Mouse (Mus musculus): ENCODE data around the gene Rnft2. TPM values are rescaled to one million over a fixed set of nuclear protein-coding genes. Genes with fewer than 3 reads are reported as not detected.

The Rnft2 gene
- polyA plus RNA-seq, 1 experiment, result 0.79 TPM

DNA sequence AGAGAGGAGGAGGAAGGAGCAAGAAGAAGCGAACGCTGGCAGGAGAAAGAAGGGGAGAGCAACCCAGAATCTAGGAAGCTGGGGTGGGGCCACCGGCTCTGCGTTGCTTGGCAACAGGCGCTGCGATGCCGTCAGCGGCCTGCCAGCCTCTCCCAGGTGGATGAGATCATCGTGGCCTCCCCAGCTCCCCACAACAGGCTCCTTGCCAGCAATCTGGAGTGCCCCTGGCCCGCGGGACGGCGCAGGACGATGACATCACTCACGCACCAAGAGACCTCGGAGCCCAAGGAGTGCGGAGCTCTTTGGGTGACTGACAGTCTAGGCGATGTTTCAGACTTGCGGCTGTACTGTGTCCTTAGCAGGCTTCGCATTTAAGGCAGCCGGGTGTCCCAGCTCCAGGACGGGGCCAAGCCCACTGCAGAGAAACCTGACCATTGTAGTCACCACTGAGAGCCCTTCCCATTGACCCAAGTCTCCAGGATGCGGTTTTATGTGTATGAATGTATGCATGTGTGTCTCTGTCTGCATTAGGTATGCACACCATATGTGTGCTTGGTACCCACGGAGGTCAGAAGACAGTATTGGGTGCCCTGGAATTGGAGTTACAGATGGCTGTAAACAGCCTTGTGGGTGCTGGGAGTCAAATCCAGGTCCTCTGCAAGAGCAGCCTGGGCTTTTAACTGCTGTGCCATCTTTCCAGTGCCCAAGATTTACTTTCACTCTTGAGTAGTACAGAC lies 30.3 kb downstream of the Rnft2 start:
- TF ChIP-seq CTCF (IDR thresholded peaks at IDR 0.05; ENCODE audit: low read depth, low read length) (no peak), POLR2A (IDR thresholded peaks at IDR 0.05; ENCODE audit: borderline replicate concordance, low read depth, low read length) (no peak)
- no peak overlapping the region for H3K27ac ChIP-seq (ENCODE audit: insufficient read depth, low read depth, low read length)
- no peaks in the 10 kb centered on the region for H3K4me1 ChIP-seq (ENCODE audit: control insufficient read depth, insufficient read depth, low read length)
- H3K4me3 ChIP-seq (ENCODE audit: insufficient read depth, low read length), result peak overlapping the region; percentile 28

DNA sequence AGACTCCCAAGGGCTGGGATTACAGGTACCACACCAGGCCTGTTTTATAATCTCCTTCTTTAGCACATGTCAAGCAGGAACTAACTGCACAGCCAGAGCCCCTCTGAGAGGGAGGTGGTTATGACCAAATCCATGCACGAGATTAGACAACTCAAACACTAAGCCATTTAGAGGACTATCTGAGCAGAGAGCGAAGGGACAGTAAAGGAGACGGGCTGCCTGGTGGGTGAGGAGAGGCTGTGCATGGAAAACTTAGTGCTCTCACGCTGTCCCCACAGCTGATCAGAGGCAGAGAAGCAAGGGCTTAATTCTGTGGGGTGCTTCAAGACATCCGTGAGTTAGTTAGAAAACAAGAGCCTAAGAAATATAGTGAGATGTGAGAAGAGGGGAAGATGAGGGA lies 30.9 kb downstream of the Rnft2 start:
- H3K4me3 ChIP-seq (ENCODE audit: insufficient read depth, low read length), result peak overlapping the region; percentile 28; the same call in 1 of the 2 replicates
- H3K4me1 ChIP-seq (ENCODE audit: control insufficient read depth, insufficient read depth, low read length), result no peaks in the 10 kb centered on the region
- H3K27ac ChIP-seq (ENCODE audit: insufficient read depth, low read depth, low read length), result no peak overlapping the region
- TF ChIP-seq CTCF (IDR thresholded peaks at IDR 0.05; ENCODE audit: low read depth, low read length) (no peak), POLR2A (IDR thresholded peaks at IDR 0.05; ENCODE audit: borderline replicate concordance, low read depth, low read length) (no peak)

DNA sequence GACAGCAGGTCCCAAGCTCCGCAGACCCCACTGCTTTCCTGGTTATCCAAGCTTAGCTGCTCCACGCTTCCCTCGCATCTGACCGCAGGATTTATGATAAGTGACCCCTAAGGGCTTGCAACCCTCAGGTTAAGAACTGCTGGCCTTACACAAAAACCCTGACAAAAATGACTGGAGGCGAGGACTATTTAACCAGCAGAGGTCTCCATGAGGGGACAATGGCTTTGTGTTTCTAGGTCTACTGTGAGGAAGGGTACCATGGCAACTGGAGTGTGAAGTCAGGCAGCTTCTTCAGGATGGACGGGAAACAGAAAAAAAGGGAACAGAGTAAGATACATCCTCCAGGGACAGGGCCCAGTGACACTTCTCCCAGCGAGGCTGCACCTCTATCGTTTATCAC lies 39.1 kb downstream of the Rnft2 start:
- H3K27ac ChIP-seq (ENCODE audit: insufficient read depth, low read depth, low read length), result no peak overlapping the region
- no peak overlapping the region for H3K4me3 ChIP-seq (ENCODE audit: insufficient read depth, low read length)
- no peaks in the 10 kb centered on the region for H3K4me1 ChIP-seq (ENCODE audit: control insufficient read depth, insufficient read depth, low read length)
- TF ChIP-seq CTCF (IDR thresholded peaks at IDR 0.05; ENCODE audit: low read depth, low read length) (no peak), POLR2A (IDR thresholded peaks at IDR 0.05; ENCODE audit: borderline replicate concordance, low read depth, low read length) (no peak)

DNA sequence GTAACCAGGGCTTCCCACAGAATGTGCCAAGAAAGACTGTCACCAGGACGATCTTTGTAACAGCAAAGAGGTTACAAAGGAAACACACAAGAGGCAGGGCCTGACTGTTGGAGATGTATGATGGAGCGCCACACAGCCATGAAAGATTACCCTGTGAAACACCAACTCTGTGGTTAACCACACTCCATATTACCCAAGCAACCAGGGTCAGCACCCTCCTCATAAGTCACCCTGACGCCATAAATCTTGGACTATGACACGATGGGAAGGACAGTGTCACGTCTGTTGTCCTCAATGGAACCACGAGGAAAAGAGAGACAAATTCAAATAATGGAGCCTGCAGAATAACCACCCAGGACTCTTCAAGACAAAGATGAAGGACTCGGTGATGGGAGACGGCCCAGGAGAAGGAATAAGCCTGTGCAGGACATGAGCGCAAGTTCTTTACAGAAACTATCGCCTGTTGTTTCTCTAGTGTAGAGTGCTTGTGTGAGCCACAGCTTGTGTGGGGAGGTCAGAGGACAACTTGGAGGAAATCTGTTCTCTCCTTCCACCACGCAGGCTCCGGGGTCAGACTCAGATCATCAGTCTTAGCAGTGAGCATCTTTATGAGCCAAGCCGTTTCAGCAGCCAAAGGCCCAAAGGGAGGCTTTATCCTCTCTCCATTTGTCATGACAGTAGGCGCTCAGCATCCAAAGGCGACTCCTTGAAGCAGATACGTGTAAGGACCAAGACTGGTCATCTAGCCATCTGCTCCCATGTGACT lies 40.1 kb downstream of the Rnft2 start:
- TF ChIP-seq POLR2A (IDR thresholded peaks at IDR 0.05; ENCODE audit: borderline replicate concordance, low read depth, low read length), result no peak
- TF ChIP-seq CTCF (IDR thresholded peaks at IDR 0.05; ENCODE audit: low read depth, low read length), result no peak
- H3K27ac ChIP-seq (ENCODE audit: insufficient read depth, low read depth, low read length), result no peak overlapping the region
- H3K4me1 ChIP-seq (ENCODE audit: control insufficient read depth, insufficient read depth, low read length), result no peaks in the 10 kb centered on the region

DNA sequence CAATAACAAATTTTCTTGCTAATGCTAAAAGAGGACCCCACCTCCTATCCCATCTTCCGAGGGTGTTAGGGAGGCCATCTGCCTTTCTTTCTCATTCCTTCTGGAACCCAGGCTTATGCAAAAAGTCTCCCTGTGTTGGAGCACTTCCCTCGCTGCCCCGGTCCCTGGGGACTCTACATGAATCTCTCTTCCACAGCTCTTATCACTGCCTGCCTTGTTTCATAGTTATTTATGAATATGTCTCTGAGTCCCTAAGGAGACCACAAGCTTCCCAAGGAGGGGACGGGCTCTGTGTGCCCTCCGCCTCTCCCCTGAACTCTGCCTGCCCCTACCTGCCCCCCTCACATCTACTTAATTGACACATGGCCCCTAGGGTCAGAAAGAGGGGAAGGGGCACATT lies 45.2 kb downstream of the Rnft2 start:
- no peak for TF ChIP-seq POLR2A (IDR thresholded peaks at IDR 0.05; ENCODE audit: borderline replicate concordance, low read depth, low read length)
- TF ChIP-seq CTCF (IDR thresholded peaks at IDR 0.05; ENCODE audit: low read depth, low read length), result no peak
- no peak overlapping the region for H3K4me3 ChIP-seq (ENCODE audit: insufficient read depth, low read length)
- H3K27ac ChIP-seq (ENCODE audit: insufficient read depth, low read depth, low read length), result no peak overlapping the region
- H3K4me1 ChIP-seq (ENCODE audit: control insufficient read depth, insufficient read depth, low read length), result no peaks in the 10 kb centered on the region

More for the DNA sequence above, 40.1 kb downstream of the Rnft2 start:
- no peak overlapping the region for H3K4me3 ChIP-seq (ENCODE audit: insufficient read depth, low read length)

DNA sequence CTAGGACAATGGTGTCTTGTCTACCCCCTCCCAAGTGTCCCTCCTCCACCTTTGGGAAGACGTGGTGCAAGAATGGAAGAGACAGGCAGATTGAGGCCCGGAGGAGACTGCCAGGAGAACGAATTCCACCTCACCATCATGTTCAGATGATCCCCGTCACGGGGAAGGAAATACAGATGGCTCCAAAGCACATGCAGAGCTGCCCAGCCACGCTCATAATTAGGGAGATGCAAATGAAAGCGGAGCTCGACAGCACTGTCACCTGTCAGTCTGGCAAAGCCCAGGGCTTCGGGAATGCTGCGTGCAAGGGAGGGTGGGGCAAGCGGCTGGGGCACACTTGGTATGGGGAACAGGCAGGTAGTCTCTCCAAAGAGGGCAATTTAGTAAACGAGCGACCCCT lies 47.5 kb downstream of the Rnft2 start:
- H3K4me1 ChIP-seq (ENCODE audit: control insufficient read depth, insufficient read depth, low read length), result no peaks in the 10 kb centered on the region
- TF ChIP-seq CTCF (IDR thresholded peaks at IDR 0.05; ENCODE audit: low read depth, low read length) (no peak), POLR2A (IDR thresholded peaks at IDR 0.05; ENCODE audit: borderline replicate concordance, low read depth, low read length) (no peak)
- H3K4me3 ChIP-seq (ENCODE audit: insufficient read depth, low read length), result no peak overlapping the region

DNA sequence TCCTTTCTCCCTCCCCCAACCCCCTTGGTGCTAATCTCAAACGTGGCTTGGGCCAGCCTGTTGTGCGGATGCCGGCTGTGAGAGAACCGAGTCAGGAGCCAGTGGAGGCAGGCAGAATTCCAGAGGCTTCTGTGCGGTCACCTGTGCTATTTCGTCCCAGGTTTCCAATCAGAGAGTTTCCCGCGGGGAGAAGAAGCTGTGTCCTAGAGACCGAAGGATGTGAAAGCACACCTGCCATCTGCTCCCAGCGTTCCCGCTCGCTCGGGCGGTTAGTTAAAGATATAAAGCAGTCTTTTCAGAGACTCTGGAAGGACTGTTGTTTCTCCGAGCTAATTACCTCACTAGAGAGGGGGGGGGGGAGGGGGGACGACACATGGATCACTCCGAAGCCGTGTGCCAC lies 52.7 kb downstream of the Rnft2 start:
- H3K27ac ChIP-seq (ENCODE audit: insufficient read depth, low read depth, low read length), result no peak overlapping the region
- no peak overlapping the region for H3K4me3 ChIP-seq (ENCODE audit: insufficient read depth, low read length)
- no peaks in the 10 kb centered on the region for H3K4me1 ChIP-seq (ENCODE audit: control insufficient read depth, insufficient read depth, low read length)
- TF ChIP-seq CTCF (IDR thresholded peaks at IDR 0.05; ENCODE audit: low read depth, low read length), result no peak
- TF ChIP-seq POLR2A (IDR thresholded peaks at IDR 0.05; ENCODE audit: borderline replicate concordance, low read depth, low read length), result no peak

More for the DNA sequence above, 47.5 kb downstream of the Rnft2 start:
- no peak overlapping the region for H3K27ac ChIP-seq (ENCODE audit: insufficient read depth, low read depth, low read length)

DNA sequence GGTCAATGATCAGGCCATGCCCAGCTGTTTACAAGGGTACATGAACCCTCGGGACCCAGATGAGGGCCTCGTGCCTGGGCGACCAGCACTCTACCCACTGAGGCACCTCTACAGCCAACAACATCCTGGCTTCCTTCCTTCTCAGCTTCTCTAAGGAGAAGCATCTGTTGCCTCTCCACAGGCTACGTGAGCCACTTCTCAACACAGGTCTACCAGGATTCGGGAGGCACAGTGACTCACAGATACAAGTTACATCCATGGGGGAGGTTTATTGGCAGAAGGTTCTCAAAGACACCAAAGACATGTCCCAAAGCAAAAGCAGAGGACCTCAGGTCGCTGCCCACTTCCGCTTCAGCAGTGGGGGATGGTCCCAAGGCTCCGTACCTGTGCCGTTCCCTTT lies 54.4 kb downstream of the Rnft2 start:
- H3K4me1 ChIP-seq (ENCODE audit: control insufficient read depth, insufficient read depth, low read length), result no peaks in the 10 kb centered on the region
- TF ChIP-seq POLR2A (IDR thresholded peaks at IDR 0.05; ENCODE audit: borderline replicate concordance, low read depth, low read length), result no peak
- no peak for TF ChIP-seq CTCF (IDR thresholded peaks at IDR 0.05; ENCODE audit: low read depth, low read length)

DNA sequence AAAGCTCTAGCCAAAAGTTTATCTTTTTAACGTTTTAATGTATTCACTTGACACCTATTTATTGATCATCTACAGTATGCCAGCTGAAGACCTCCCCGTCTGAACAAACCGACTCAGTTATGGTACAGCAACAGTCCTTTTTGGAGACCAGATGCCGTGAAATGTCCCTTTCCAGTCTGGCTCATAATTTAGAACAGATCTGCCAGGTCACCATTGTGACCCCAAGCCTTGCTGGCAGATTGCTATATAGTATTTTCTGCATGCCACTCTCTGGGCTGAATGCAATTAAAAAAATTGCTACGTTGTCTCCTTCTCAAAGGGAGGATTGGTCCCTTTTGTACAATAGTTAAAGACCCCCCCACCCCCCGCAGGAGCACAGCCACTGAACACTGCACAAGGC lies 56.6 kb downstream of the Rnft2 start:
- H3K27ac ChIP-seq (ENCODE audit: insufficient read depth, low read depth, low read length), result no peak overlapping the region
- H3K4me3 ChIP-seq (ENCODE audit: insufficient read depth, low read length), result no peak overlapping the region
- no peak for TF ChIP-seq POLR2A (IDR thresholded peaks at IDR 0.05; ENCODE audit: borderline replicate concordance, low read depth, low read length)
- no peak for TF ChIP-seq CTCF (IDR thresholded peaks at IDR 0.05; ENCODE audit: low read depth, low read length)
- no peaks in the 10 kb centered on the region for H3K4me1 ChIP-seq (ENCODE audit: control insufficient read depth, insufficient read depth, low read length)

More for the DNA sequence above, 54.4 kb downstream of the Rnft2 start:
- no peak overlapping the region for H3K4me3 ChIP-seq (ENCODE audit: insufficient read depth, low read length)
- no peak overlapping the region for H3K27ac ChIP-seq (ENCODE audit: insufficient read depth, low read depth, low read length)
